Mouse (Mus musculus): ENCODE results near the gene Crhr2. TPM values are rescaled to one million over a fixed set of nuclear protein-coding genes. Genes with fewer than 3 reads are reported as not detected.

Gene Crhr2
- polyA plus RNA-seq, 1 experiment, result not detected

GRCm38 (mm10) chr6:55171638-55172037, 38.8 kb upstream of the Crhr2 start:
- Histone ChIP-seq H3K4me1 (ENCODE audit: control insufficient read depth, insufficient read depth, low read length) (no peaks in the 10 kb centered on the region), H3K4me3 (replicated peaks; ENCODE audit: control insufficient read depth, low read depth, low read length) (no peak overlapping the region), H3K27ac (ENCODE audit: control insufficient read depth, insufficient read depth, low read depth, low read length, poor library complexity) (no peak overlapping the region)
- 55% methylated on average over 4 of the region's 4 CpGs for WGBS
- TF ChIP-seq POLR2A (IDR thresholded peaks at IDR 0.05; ENCODE audit: borderline replicate concordance, control insufficient read depth, low read depth, low read length), result no peak

- TF ChIP-seq POLR2A (IDR thresholded peaks at IDR 0.05; ENCODE audit: borderline replicate concordance, control insufficient read depth, low read depth, low read length), result no peak
- TF ChIP-seq CTCF (IDR thresholded peaks at IDR 0.05; ENCODE audit: control insufficient read depth, insufficient read depth, low read length), result no peak
- no peak overlapping the region for H3K4me3 ChIP-seq (replicated peaks; ENCODE audit: control insufficient read depth, low read depth, low read length)
- 72% methylated on average over 5 of the region's 5 CpGs for WGBS
Measured at GRCm38 (mm10) chr6:55169818-55170217, 37.0 kb upstream of the Crhr2 start.

GRCm38 (mm10) chr6:55166777-55167463, 34.1 kb upstream of the Crhr2 start:
- no peak overlapping the region for H3K4me3 ChIP-seq (replicated peaks; ENCODE audit: control insufficient read depth, low read depth, low read length)
- H3K27ac ChIP-seq (ENCODE audit: control insufficient read depth, insufficient read depth, low read depth, low read length, poor library complexity), result no peak overlapping the region
- no peak for TF ChIP-seq POLR2A (IDR thresholded peaks at IDR 0.05; ENCODE audit: borderline replicate concordance, control insufficient read depth, low read depth, low read length)
- peak; percentile 82 for TF ChIP-seq CTCF (IDR thresholded peaks at IDR 0.05; ENCODE audit: control insufficient read depth, insufficient read depth, low read length)
- 33% methylated on average over 7 of the region's 7 CpGs for WGBS
- H3K4me1 ChIP-seq (ENCODE audit: control insufficient read depth, insufficient read depth, low read length), result no peaks in the 10 kb centered on the region

More at GRCm38 (mm10) chr6:55169818-55170217, 37.0 kb upstream of the Crhr2 start:
- no peak overlapping the region for H3K27ac ChIP-seq (ENCODE audit: control insufficient read depth, insufficient read depth, low read depth, low read length, poor library complexity)
- H3K4me1 ChIP-seq (ENCODE audit: control insufficient read depth, insufficient read depth, low read length), result no peaks in the 10 kb centered on the region

- no peak overlapping the region for H3K4me3 ChIP-seq (replicated peaks; ENCODE audit: control insufficient read depth, low read depth, low read length)
- WGBS, result 76% methylated on average over 8 of the region's 8 CpGs
- no peak for TF ChIP-seq CTCF (IDR thresholded peaks at IDR 0.05; ENCODE audit: control insufficient read depth, insufficient read depth, low read length)
- no peak for TF ChIP-seq POLR2A (IDR thresholded peaks at IDR 0.05; ENCODE audit: borderline replicate concordance, control insufficient read depth, low read depth, low read length)
- no peaks in the 10 kb centered on the region for H3K4me1 ChIP-seq (ENCODE audit: control insufficient read depth, insufficient read depth, low read length)
- no peak overlapping the region for H3K27ac ChIP-seq (ENCODE audit: control insufficient read depth, insufficient read depth, low read depth, low read length, poor library complexity)
Measured at GRCm38 (mm10) chr6:55163046-55163584, 30.3 kb upstream of the Crhr2 start.

- TF ChIP-seq CTCF (IDR thresholded peaks at IDR 0.05; ENCODE audit: control insufficient read depth, insufficient read depth, low read length) (no peak), POLR2A (IDR thresholded peaks at IDR 0.05; ENCODE audit: borderline replicate concordance, control insufficient read depth, low read depth, low read length) (no peak)
- Histone ChIP-seq H3K4me3 (replicated peaks; ENCODE audit: control insufficient read depth, low read depth, low read length) (no peak overlapping the region), H3K27ac (ENCODE audit: control insufficient read depth, insufficient read depth, low read depth, low read length, poor library complexity) (no peak overlapping the region), H3K4me1 (ENCODE audit: control insufficient read depth, insufficient read depth, low read length) (no peaks in the 10 kb centered on the region)
- WGBS, result 20% methylated on average over 5 of the region's 5 CpGs
Measured at GRCm38 (mm10) chr6:55161311-55161761, 28.5 kb upstream of the Crhr2 start.

GRCm38 (mm10) chr6:55159256-55159655, 26.4 kb upstream of the Crhr2 start:
- WGBS, result 61% methylated on average over 1 of the region's 1 CpGs
- TF ChIP-seq CTCF (IDR thresholded peaks at IDR 0.05; ENCODE audit: control insufficient read depth, insufficient read depth, low read length), result no peak
- no peak for TF ChIP-seq POLR2A (IDR thresholded peaks at IDR 0.05; ENCODE audit: borderline replicate concordance, control insufficient read depth, low read depth, low read length)
- no peaks in the 10 kb centered on the region for H3K4me1 ChIP-seq (ENCODE audit: control insufficient read depth, insufficient read depth, low read length)
- no peak overlapping the region for H3K27ac ChIP-seq (ENCODE audit: control insufficient read depth, insufficient read depth, low read depth, low read length, poor library complexity)
- no peak overlapping the region for H3K4me3 ChIP-seq (replicated peaks; ENCODE audit: control insufficient read depth, low read depth, low read length)

- no peak for TF ChIP-seq POLR2A (IDR thresholded peaks at IDR 0.05; ENCODE audit: borderline replicate concordance, control insufficient read depth, low read depth, low read length)
- no peak for TF ChIP-seq CTCF (IDR thresholded peaks at IDR 0.05; ENCODE audit: control insufficient read depth, insufficient read depth, low read length)
- no peaks in the 10 kb centered on the region for H3K4me1 ChIP-seq (ENCODE audit: control insufficient read depth, insufficient read depth, low read length)
- no peak overlapping the region for H3K4me3 ChIP-seq (replicated peaks; ENCODE audit: control insufficient read depth, low read depth, low read length)
- no peak overlapping the region for H3K27ac ChIP-seq (ENCODE audit: control insufficient read depth, insufficient read depth, low read depth, low read length, poor library complexity)
- WGBS, result 79% methylated on average over 3 of the region's 3 CpGs
Measured at GRCm38 (mm10) chr6:55152226-55152625, 19.4 kb upstream of the Crhr2 start.

- H3K27ac ChIP-seq (ENCODE audit: control insufficient read depth, insufficient read depth, low read depth, low read length, poor library complexity), result no peak overlapping the region
- TF ChIP-seq POLR2A (IDR thresholded peaks at IDR 0.05; ENCODE audit: borderline replicate concordance, control insufficient read depth, low read depth, low read length), result no peak
- TF ChIP-seq CTCF (IDR thresholded peaks at IDR 0.05; ENCODE audit: control insufficient read depth, insufficient read depth, low read length), result no peak
- no peaks in the 10 kb centered on the region for H3K4me1 ChIP-seq (ENCODE audit: control insufficient read depth, insufficient read depth, low read length)
- H3K4me3 ChIP-seq (replicated peaks; ENCODE audit: control insufficient read depth, low read depth, low read length), result no peak overlapping the region
- 60% methylated on average over 4 of the region's 4 CpGs for WGBS
Measured at GRCm38 (mm10) chr6:55146138-55146537, 13.3 kb upstream of the Crhr2 start.
